Mouse (Mus musculus): ENCODE measurements around the gene 4930503B20Rik. TPM values are rescaled to one million over a fixed set of nuclear protein-coding genes. Genes with fewer than 3 reads are reported as not detected.

4930503B20Rik gene
- polyA plus RNA-seq, 1 experiment from 2014 or later = not detected

GRCm38 (mm10) chr3:146611261-146611660 is 39.9 kb downstream of the 4930503B20Rik start:
- peaks cover 6% of the 10 kb centered on the region; the same call in 1 of the 2 replicates for H3K4me1 ChIP-seq
- 78% methylated on average over 4 of the region's 4 CpGs for WGBS
- H3K9ac ChIP-seq = no peak overlapping the region
- no peak overlapping the region for H3K27ac ChIP-seq
- H3K36me3 ChIP-seq = no peaks in the 10 kb centered on the region
- H3K27me3 ChIP-seq = no peaks in the 10 kb centered on the region
- H3K9me3 ChIP-seq (replicated peaks) = no peaks in the 10 kb centered on the region
- no peak overlapping the region for H3K4me2 ChIP-seq (replicated peaks)
- no peak for ATAC-seq (ENCODE audit: low FRiP score)
- no peak overlapping the region for H3K4me3 ChIP-seq

DNA sequence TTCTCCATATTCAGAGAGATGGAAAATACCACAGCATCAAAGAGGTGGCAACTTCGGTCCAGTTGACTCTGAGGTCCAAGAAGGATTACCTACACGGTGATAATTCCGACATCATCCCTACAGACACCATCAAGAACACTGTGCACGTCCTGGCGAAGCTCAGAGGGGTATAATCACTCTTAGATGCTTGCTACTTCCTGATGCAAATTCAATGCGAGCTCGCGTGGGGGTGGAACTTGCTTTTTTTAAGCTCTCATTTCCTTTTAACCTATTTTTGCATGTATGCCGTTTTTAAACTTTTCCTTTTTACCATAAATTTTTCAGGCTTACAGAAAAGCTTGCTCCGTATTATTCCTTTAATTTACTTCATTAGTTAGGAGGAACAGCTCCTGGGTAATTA is 40.8 kb downstream of the 4930503B20Rik start:
- H3K36me3 ChIP-seq = no peaks in the 10 kb centered on the region
- H3K9ac ChIP-seq = no peak overlapping the region
- H3K27me3 ChIP-seq = no peaks in the 10 kb centered on the region
- no peak overlapping the region for H3K4me2 ChIP-seq (replicated peaks)
- 88% methylated on average over 10 of the region's 10 CpGs for WGBS
- H3K9me3 ChIP-seq (replicated peaks) = no peaks in the 10 kb centered on the region
- H3K4me3 ChIP-seq = no peak overlapping the region
- peaks cover 6% of the 10 kb centered on the region; the same call in 1 of the 2 replicates for H3K4me1 ChIP-seq
- ATAC-seq (ENCODE audit: low FRiP score) = no peak
- no peak overlapping the region for H3K27ac ChIP-seq

GRCm38 (mm10) chr3:146607368-146607767 is 43.7 kb downstream of the 4930503B20Rik start:
- no peak for ATAC-seq (ENCODE audit: low FRiP score)
- Histone ChIP-seq H3K4me1 (peaks cover 6% of the 10 kb centered on the region; the same call in 1 of the 2 replicates), H3K36me3 (no peaks in the 10 kb centered on the region), H3K9me3 (replicated peaks) (no peaks in the 10 kb centered on the region), H3K4me3 (no peak overlapping the region), H3K9ac (no peak overlapping the region), H3K27me3 (no peaks in the 10 kb centered on the region), H3K27ac (no peak overlapping the region), H3K4me2 (replicated peaks) (no peak overlapping the region)
- 35% methylated on average over 1 of the region's 1 CpGs for WGBS

DNA sequence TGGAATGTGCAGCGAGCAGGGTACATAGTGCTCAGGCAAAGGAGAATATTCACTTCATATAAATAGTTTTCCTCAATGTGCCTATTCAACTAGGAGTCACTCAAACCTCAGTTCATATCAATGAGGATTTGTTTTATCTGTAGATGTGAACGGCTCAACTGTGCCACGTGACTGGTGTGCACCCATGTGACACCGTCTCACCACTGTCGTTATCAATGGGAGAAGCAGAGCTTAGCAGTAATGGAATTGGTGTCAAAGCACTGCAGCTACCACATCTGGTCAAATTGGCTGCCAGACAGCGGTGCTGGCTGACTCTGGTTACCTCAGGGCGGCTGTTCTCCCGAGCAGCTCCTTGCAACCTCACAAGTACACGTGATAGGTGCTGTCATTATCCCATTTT is 46.5 kb downstream of the 4930503B20Rik start:
- Histone ChIP-seq H3K27ac (no peak overlapping the region), H3K27me3 (no peaks in the 10 kb centered on the region), H3K4me3 (no peak overlapping the region), H3K9me3 (replicated peaks) (no peaks in the 10 kb centered on the region), H3K9ac (no peak overlapping the region), H3K4me1 (peaks cover 6% of the 10 kb centered on the region; the same call in 1 of the 2 replicates), H3K4me2 (replicated peaks) (no peak overlapping the region), H3K36me3 (no peaks in the 10 kb centered on the region)
- no peak for ATAC-seq (ENCODE audit: low FRiP score)
- WGBS = 87% methylated on average over 9 of the region's 9 CpGs

- Histone ChIP-seq H3K9me3 (replicated peaks) (no peaks in the 10 kb centered on the region), H3K36me3 (no peaks in the 10 kb centered on the region), H3K27me3 (no peaks in the 10 kb centered on the region), H3K4me1 (peaks cover 3% of the 10 kb centered on the region; the same call in 1 of the 2 replicates), H3K9ac (no peak overlapping the region), H3K27ac (no peak overlapping the region), H3K4me3 (no peak overlapping the region), H3K4me2 (replicated peaks) (no peak overlapping the region)
- WGBS = 96% methylated on average over 3 of the region's 3 CpGs
- no peak for ATAC-seq (ENCODE audit: low FRiP score)
These were observed 48.6 kb downstream of the 4930503B20Rik start for GRCm38 (mm10) chr3:146602531-146602930.

GRCm38 (mm10) chr3:146601205-146601604 is 49.9 kb downstream of the 4930503B20Rik start:
- no peaks in the 10 kb centered on the region for H3K36me3 ChIP-seq
- 91% methylated on average over 2 of the region's 2 CpGs for WGBS
- no peak for ATAC-seq (ENCODE audit: low FRiP score)
- no peaks in the 10 kb centered on the region for H3K4me1 ChIP-seq
- H3K4me3 ChIP-seq = no peak overlapping the region
- H3K9me3 ChIP-seq (replicated peaks) = no peaks in the 10 kb centered on the region
- no peak overlapping the region for H3K4me2 ChIP-seq (replicated peaks)
- no peak overlapping the region for H3K9ac ChIP-seq
- no peak overlapping the region for H3K27ac ChIP-seq
- H3K27me3 ChIP-seq = no peaks in the 10 kb centered on the region

DNA sequence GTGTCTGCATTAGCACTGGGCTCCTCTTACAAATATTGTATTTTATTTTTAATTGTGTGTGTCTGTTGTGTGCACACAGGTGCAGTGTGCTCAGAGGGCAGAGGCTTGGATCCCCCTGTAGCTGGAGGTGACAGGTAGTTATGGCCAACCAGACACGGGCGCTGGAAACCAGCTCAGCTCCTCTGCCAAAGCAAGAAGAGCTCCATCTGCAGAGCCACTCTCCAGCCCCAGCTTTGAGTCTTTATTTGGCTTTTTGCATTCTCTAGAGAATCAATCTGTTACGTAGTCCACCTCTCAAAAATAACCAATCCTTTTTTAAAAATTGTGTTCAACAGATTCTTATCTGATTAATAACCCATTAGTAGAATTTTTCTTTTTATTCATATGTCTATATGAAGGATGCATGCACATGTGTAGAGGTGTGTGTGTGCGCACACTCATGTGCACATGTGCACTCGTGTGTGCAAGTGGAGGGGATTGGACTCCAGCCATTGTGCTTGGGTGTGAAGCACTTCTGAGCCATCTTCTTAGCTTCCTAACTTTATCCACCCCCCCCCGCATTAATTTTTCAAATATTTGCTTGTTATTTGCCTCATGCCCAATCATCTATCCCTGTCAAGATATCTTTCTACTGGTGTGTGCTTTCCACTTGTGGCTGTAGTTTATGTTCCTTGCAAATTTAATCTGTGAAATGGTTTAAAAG is 51.8 kb downstream of the 4930503B20Rik start:
- no peak for ATAC-seq (ENCODE audit: low FRiP score)
- 84% methylated on average over 6 of the region's 6 CpGs for WGBS

GRCm38 (mm10) chr3:146598411-146598810 is 52.7 kb downstream of the 4930503B20Rik start:
- no peak overlapping the region for H3K4me2 ChIP-seq (replicated peaks)
- H3K36me3 ChIP-seq = no peaks in the 10 kb centered on the region
- H3K4me3 ChIP-seq = no peak overlapping the region
- no peak overlapping the region for H3K9ac ChIP-seq
- no peaks in the 10 kb centered on the region for H3K4me1 ChIP-seq
- ATAC-seq (ENCODE audit: low FRiP score) = no peak
- no peak overlapping the region for H3K27ac ChIP-seq
- WGBS = 87% methylated on average over 6 of the region's 6 CpGs
- H3K9me3 ChIP-seq (replicated peaks) = no peaks in the 10 kb centered on the region
- H3K27me3 ChIP-seq = no peaks in the 10 kb centered on the region

More for the DNA sequence above, 51.8 kb downstream of the 4930503B20Rik start:
- no peaks in the 10 kb centered on the region for H3K9me3 ChIP-seq (replicated peaks)
- H3K27ac ChIP-seq = no peak overlapping the region
- H3K9ac ChIP-seq = no peak overlapping the region
- H3K4me2 ChIP-seq (replicated peaks) = no peak overlapping the region
- no peaks in the 10 kb centered on the region for H3K4me1 ChIP-seq
- H3K4me3 ChIP-seq = no peak overlapping the region
- H3K27me3 ChIP-seq = no peaks in the 10 kb centered on the region
- H3K36me3 ChIP-seq = no peaks in the 10 kb centered on the region

- H3K4me2 ChIP-seq (replicated peaks) = no peak overlapping the region
- 88% methylated on average over 7 of the region's 7 CpGs for WGBS
- no peaks in the 10 kb centered on the region for H3K4me1 ChIP-seq
- no peak overlapping the region for H3K4me3 ChIP-seq
- H3K27ac ChIP-seq = no peak overlapping the region
- no peak overlapping the region for H3K9ac ChIP-seq
- no peaks in the 10 kb centered on the region for H3K36me3 ChIP-seq
- H3K9me3 ChIP-seq (replicated peaks) = no peaks in the 10 kb centered on the region
- ATAC-seq (ENCODE audit: low FRiP score) = no peak
- H3K27me3 ChIP-seq = no peaks in the 10 kb centered on the region
These were observed 54.3 kb downstream of the 4930503B20Rik start for GRCm38 (mm10) chr3:146596864-146597263.

DNA sequence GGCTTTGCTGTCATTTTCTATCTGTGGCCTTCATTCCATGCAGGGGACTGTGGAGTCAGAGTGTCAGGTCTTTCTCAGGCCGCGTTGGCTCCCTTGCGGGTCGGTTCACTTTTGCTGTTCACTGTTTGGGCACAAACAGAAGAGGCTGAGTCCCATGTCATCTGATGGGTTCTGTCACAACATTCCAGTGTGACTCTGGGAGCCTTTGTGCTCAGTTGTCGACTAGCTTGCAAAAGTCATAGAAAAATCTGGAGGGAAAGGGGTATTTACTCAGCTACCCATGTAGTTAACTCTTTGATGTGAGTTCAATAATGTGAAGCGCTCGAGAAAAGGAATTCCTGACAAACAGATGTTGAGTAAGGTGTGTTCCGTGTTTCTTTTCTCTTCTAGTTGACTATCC is 54.7 kb downstream of the 4930503B20Rik start:
- H3K4me1 ChIP-seq = no peaks in the 10 kb centered on the region
- no peaks in the 10 kb centered on the region for H3K9me3 ChIP-seq (replicated peaks)
- H3K36me3 ChIP-seq = no peaks in the 10 kb centered on the region
- no peak overlapping the region for H3K9ac ChIP-seq
- H3K4me3 ChIP-seq = no peak overlapping the region
- 88% methylated on average over 8 of the region's 8 CpGs for WGBS
- H3K27ac ChIP-seq = no peak overlapping the region
- H3K27me3 ChIP-seq = no peaks in the 10 kb centered on the region
- no peak for ATAC-seq (ENCODE audit: low FRiP score)
- H3K4me2 ChIP-seq (replicated peaks) = no peak overlapping the region

DNA sequence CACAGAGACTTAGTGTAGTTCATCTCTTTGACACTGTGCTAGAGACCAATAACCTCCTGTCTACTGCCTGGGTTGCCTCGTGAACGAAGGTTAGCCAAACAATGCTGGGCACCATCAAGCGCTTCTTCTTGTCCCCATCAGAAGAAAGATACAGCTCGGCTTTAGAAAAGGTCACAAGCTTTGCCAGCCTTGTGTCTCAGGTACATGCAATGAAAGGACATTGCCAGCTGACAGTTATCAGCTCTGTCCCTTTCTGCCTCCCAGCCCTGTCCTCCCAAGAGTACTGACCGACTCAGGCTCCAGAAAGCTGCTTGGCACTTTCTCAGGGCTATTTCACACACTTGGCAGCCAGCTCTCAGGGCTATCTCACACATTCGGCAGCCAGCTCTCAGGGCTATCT is 55.7 kb downstream of the 4930503B20Rik start:
- Histone ChIP-seq H3K4me1 (no peaks in the 10 kb centered on the region), H3K27ac (no peak overlapping the region), H3K27me3 (no peaks in the 10 kb centered on the region), H3K4me3 (no peak overlapping the region), H3K9me3 (replicated peaks) (no peaks in the 10 kb centered on the region), H3K36me3 (no peaks in the 10 kb centered on the region), H3K9ac (no peak overlapping the region), H3K4me2 (replicated peaks) (no peak overlapping the region)
- no peak for ATAC-seq (ENCODE audit: low FRiP score)
- 89% methylated on average over 6 of the region's 6 CpGs for WGBS

Data from hindbrain, embryonic 12.5 days (tissue).